Mouse (Mus musculus) midbrain, embryonic 14.5 days (tissue): ENCODE results near the gene Fst. TPM values are rescaled to one million over a fixed set of nuclear protein-coding genes. Genes with fewer than 3 reads are reported as not detected.

Source experiments
- ATAC-seq: fragments of 200-750 bp; cut with Nextera tagmentation; 2 replicates; pipeline ENCODE4 v1.8.0; 2017; ENCODE audit warnings: moderate number of reproducible peaks, moderate library complexity; ENCODE audit not compliant: low FRiP score, low TSS enrichment
- DNase-seq: peaks from one replicate; pipeline ENCODE4 v3.0.0-alpha.2; 2015
- H3K27ac ChIP-seq: fragments of 300-500 bp; sonication (generic); replicated peaks from 2 replicates; pipeline ENCODE4 v1.5.1; 2014; ENCODE audit warnings: mild to moderate bottlenecking, low read depth, low read length, moderate library complexity
- H3K27me3 ChIP-seq: fragments of 300-500 bp; sonication (generic); 2 replicates; pipeline ENCODE4 v1.6.1; 2014; ENCODE audit warnings: low read length, control low read depth, mixed read lengths; ENCODE audit not compliant: control insufficient read depth, insufficient read depth
- H3K36me3 ChIP-seq: fragments of 300-500 bp; sonication (generic); 2 replicates; pipeline ENCODE4 v1.6.1; 2014; ENCODE audit warnings: low read length, control low read depth; ENCODE audit not compliant: control insufficient read depth, insufficient read depth
- H3K4me1 ChIP-seq: fragments of 300-500 bp; sonication (generic); 2 replicates; pipeline ENCODE4 v1.6.1; 2014; ENCODE audit warnings: mild to moderate bottlenecking, antibody characterized with exemption, low read length, control low read depth; ENCODE audit not compliant: control insufficient read depth, insufficient read depth
- H3K4me2 ChIP-seq: fragments of 300-500 bp; sonication (generic); 2 replicates; pipeline ENCODE4 v1.6.1; 2014; ENCODE audit warnings: mild to moderate bottlenecking, low read length, moderate library complexity
- H3K4me3 ChIP-seq: fragments of 300-500 bp; sonication (generic); replicated peaks from 2 replicates; pipeline ENCODE4 v1.5.1; 2014; ENCODE audit warnings: low read depth, low read length
- H3K9ac ChIP-seq: fragments of 300-500 bp; sonication (generic); replicated peaks from 2 replicates; pipeline ENCODE4 v1.6.1; 2014; ENCODE audit warnings: mild to moderate bottlenecking, low read length, moderate library complexity
- H3K9me3 ChIP-seq: fragments of 300-500 bp; sonication (generic); 2 replicates; pipeline ENCODE4 v1.6.1; 2016; ENCODE audit warnings: low read length, control low read depth, mixed read lengths; ENCODE audit not compliant: control insufficient read depth
- WGBS: fragments of 180-500 bp; shearing (Covaris S2); extraction: QIAGEN DNeasy Blood & Tissue Kit; methylation state at CpG from one replicate; pipeline ENCODE4 v1.1.7; 2014; 5-methylcytosine and 5-hydroxymethylcytosine counted together
- polyA plus RNA-seq: library from polyadenylated mRNA; unstranded; fragments of >200 nt; fragmentation: Nextera tagmentation; extraction: Ambion mirVana; gene quantifications from 2 replicates; pipeline ENCODE4 v1.2.1, GENCODE M21; 2014

Fst gene
- polyA plus RNA-seq, 1 experiment from 2014 or later, result 7.7 TPM

DNA sequence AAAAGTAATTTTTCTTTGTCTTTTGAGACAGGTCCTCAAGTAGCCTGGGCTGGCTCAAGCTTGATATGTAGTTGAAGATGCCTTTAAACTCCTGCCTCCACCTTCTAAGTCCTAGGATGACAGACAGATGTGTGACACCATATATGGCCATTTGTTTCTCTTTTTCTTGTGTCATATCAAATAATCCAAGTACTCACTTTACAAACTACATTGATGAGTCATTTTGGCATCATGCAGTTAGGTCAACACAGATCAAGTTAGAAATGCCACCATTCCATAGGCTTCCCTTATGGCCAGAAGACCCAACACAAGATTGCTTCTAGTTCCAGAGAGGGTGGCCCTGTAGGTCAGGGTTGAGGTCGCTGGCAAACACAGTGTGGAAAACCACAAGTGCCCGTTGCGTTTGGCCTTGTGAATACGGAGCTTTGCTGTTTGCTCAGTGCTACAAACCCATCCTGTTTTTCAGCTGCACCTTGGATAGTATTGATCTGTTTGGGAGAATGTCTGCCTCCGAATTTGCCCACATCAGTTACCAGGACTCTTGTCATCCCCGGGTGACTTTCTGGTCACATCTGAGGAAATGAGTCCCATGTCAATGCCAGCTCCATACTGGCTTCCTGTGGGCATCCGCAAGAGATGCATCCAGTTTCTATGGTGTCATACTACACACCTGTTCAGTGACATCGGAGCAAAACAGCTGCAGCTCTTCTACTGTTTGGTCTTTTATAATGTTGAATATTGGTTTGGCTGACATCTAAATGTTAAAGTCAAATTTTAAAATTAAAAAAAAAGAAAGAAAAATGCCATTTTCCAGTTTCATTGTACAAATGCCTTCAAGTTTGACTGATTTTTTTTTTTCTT, 4.0 kb upstream of the Fst start:
- peaks cover 5% of the 10 kb centered on the region; the same call in 1 of the 2 replicates for H3K4me1 ChIP-seq
- H3K27ac ChIP-seq, result no peak overlapping the region
- H3K36me3 ChIP-seq, result no peaks in the 10 kb centered on the region
- no peak overlapping the region for H3K4me2 ChIP-seq
- no peak overlapping the region for H3K4me3 ChIP-seq
- H3K27me3 ChIP-seq, result peaks cover 7% of the 10 kb centered on the region; the same call in 1 of the 2 replicates
- DNase-seq (no peak), ATAC-seq (no peak)
- no peaks in the 10 kb centered on the region for H3K9me3 ChIP-seq
- no peak overlapping the region for H3K9ac ChIP-seq
- WGBS, result 85% methylated on average over 8 of the region's 8 CpGs

DNA sequence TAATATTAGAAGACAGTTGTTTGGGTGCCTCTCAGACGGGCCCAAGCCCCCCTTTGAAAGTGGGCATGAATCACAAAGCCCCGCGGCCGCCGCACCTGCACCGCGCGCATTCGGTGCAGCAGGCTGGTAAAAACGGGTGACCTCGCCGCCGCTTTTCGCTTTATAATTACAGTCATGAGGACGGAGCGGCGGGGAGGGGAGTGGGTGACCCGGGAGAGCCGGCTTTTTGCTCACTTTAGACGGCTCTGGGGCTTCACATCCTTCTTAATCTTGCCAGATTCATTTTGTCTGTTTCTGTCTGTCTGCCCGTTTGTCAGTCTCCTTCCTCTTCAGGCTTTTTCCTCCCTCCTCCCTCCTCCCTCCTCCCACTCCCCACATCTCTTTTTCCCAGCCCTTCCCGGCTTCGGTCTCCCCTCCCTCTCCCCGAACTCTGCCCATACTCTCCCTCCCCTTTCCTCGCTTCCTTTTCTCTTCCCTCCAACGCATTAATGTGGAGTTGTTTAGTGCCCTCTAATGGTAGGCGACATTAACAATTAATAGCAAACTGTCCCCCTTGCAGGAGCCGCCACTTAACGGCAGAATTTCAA, 1.6 kb upstream of the Fst start:
- H3K9ac ChIP-seq, result no peak overlapping the region
- no peaks in the 10 kb centered on the region for H3K9me3 ChIP-seq
- H3K4me2 ChIP-seq, result peak overlapping the region; percentile 94
- H3K27ac ChIP-seq, result peak overlapping the region; percentile 57; the same call in 1 of the 2 replicates
- H3K27me3 ChIP-seq, result peaks cover 14% of the 10 kb centered on the region
- ATAC-seq (peak; percentile 60), DNase-seq (peak; percentile 90)
- peaks cover 20% of the 10 kb centered on the region for H3K4me1 ChIP-seq
- H3K4me3 ChIP-seq, result peak overlapping the region; percentile 54
- no peaks in the 10 kb centered on the region for H3K36me3 ChIP-seq
- WGBS, result under 1% methylated on average over 29 of the region's 29 CpGs

DNA sequence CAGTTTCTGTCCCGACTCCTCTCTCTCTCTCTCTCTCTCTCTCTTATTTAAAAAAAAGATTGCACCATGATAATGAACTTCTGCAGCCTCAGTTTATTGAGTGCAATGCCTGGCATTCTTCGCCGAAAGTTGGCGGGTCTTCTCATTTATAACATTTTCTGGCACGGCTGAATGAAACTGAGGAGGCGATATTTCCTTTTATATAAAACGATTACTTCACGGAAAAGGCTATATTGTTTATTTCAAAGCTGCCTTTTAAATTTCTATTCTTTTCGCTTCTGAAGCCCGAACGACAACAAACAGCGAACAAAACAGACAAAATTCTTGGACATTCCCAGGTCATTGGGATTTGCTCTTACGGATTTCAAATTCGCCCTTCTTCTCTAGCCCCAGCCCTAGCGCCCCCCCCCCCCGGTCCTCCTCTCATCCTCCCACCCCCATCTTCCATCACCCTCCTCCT, 980 bp upstream of the Fst start:
- no peak for DNase-seq
- ATAC-seq, result no peak
- Histone ChIP-seq H3K27me3 (peaks cover 14% of the 10 kb centered on the region), H3K9me3 (no peaks in the 10 kb centered on the region), H3K4me3 (peak overlapping the region; percentile 54), H3K4me1 (peaks cover 22% of the 10 kb centered on the region), H3K9ac (no peak overlapping the region), H3K4me2 (peak overlapping the region; percentile 94), H3K27ac (peak overlapping the region; percentile 57; the same call in 1 of the 2 replicates), H3K36me3 (no peaks in the 10 kb centered on the region)
- under 1% methylated on average over 16 of the region's 16 CpGs for WGBS

DNA sequence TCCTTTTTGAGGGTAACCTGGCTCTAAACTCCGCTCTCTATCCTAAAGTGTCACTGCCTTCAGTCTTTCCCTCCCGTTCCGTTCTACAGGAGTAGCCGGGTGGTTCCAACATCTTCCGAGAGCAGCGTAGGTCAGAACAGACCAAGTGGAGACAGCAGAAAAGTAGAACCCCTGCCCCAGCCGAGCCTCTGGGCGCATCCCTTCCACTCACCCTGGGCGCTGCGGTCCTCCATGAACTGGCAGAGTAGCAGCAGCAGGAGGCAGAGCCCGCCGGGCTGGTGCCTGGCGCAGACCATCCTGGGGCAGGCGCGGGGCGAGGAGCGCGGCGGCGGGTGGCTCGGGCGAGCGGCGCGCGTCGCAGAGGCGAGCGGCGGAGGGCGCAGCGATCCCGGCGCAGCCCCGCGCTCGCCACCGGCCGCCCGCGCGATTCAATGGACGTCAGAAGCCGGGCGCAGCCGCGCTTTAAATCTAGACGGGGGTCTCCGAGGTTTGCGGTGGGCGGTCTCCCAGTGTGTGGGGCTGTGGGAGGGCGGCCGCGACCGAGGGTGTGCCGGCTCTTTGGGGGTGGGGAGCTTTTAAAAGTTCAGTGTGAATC, 363 bp downstream of the Fst start:
- peak overlapping the region; percentile 54; the same call in 1 of the 2 replicates for H3K9ac ChIP-seq
- WGBS, result under 1% methylated on average over 56 of the region's 56 CpGs
- peak; percentile 71 for ATAC-seq
- H3K36me3 ChIP-seq, result no peaks in the 10 kb centered on the region
- peak; percentile 85 for DNase-seq
- H3K27me3 ChIP-seq, result peaks cover 14% of the 10 kb centered on the region
- peaks cover 22% of the 10 kb centered on the region for H3K4me1 ChIP-seq
- peak overlapping the region; percentile 94 for H3K4me2 ChIP-seq
- peak overlapping the region; percentile 78 for H3K27ac ChIP-seq
- peak overlapping the region; percentile 54 for H3K4me3 ChIP-seq
- H3K9me3 ChIP-seq, result no peaks in the 10 kb centered on the region

DNA sequence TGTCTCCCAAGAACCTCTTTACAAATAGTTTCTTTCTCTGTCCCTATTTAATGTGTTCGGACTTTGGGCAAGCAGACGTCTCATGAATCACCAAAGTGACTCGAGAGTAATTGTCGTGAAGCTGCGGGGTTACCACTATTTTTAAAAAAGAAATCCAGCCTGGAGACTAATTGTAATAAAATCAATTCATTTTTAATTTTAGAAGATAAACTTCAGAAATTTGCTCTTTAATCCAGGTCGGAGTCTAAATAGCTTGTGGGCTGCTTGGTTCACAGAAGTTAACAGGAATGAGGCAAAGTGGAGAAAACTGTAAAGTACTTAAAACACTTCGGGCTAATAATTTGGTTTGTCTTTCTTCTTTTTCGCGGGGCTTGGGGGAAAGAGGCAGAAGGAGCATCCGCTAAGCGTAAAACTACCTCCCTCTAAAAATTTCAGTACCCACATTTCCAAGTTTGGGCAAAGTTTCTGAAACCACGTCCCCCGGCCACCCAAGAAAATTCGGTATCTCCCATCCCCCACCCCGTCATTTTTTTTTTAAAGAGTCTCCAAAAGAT, 1.1 kb downstream of the Fst start:
- peaks cover 22% of the 10 kb centered on the region for H3K4me1 ChIP-seq
- DNase-seq, result no peak
- peak overlapping the region; percentile 94 for H3K4me2 ChIP-seq
- no peak for ATAC-seq
- H3K9me3 ChIP-seq, result no peaks in the 10 kb centered on the region
- 1% methylated on average over 15 of the region's 15 CpGs for WGBS
- peaks cover 14% of the 10 kb centered on the region for H3K27me3 ChIP-seq
- no peak overlapping the region for H3K27ac ChIP-seq
- no peaks in the 10 kb centered on the region for H3K36me3 ChIP-seq
- H3K9ac ChIP-seq, result peak overlapping the region; percentile 54; the same call in 1 of the 2 replicates
- peak overlapping the region; percentile 54 for H3K4me3 ChIP-seq

DNA sequence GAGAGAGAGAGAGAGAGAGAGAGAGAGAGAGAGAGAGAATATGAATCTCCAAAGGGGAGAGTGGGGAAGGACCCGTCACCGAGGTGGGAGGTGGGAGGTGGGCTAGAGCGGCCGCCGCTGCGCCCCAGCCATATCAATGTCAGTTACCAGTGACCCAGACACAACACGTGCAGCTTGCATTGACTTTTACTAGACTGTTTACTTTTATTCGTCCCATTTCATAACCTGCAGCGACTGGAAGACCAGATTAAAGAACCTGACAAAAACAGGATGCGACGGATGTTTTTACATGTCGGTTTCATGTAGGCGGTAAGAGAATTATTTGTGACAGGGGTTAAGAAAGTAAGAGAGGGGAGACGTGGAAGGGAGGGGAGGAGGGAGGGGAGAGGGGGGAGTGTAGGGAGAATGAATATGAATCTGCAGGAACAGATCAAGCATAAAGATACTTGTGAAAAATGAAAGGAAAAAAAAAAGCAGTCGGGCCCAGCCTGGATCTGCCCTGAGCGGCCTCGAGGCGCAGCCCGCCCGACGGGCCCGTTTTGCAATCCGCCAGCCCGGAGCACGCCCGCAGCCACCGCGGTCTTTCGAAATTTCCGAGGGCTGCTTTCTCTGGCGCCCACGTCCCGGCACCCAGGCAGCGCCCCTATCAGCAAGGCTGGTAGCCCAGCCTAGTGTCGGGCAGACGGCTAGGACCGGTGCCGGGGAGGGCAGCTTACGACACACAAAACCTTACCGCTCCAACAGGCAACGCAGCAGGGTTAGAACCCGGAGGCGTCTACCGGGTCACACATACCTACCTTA, 1.8 kb downstream of the Fst start:
- H3K4me1 ChIP-seq, result peaks cover 22% of the 10 kb centered on the region
- H3K27ac ChIP-seq, result no peak overlapping the region
- peak overlapping the region; percentile 54 for H3K4me3 ChIP-seq
- under 1% methylated on average over 44 of the region's 44 CpGs for WGBS
- H3K9me3 ChIP-seq, result no peaks in the 10 kb centered on the region
- DNase-seq, result peak; percentile 51
- ATAC-seq, result no peak
- peaks cover 14% of the 10 kb centered on the region for H3K27me3 ChIP-seq
- H3K36me3 ChIP-seq, result no peaks in the 10 kb centered on the region
- peak overlapping the region; percentile 37; the same call in 1 of the 2 replicates for H3K9ac ChIP-seq
- peak overlapping the region; percentile 94 for H3K4me2 ChIP-seq

DNA sequence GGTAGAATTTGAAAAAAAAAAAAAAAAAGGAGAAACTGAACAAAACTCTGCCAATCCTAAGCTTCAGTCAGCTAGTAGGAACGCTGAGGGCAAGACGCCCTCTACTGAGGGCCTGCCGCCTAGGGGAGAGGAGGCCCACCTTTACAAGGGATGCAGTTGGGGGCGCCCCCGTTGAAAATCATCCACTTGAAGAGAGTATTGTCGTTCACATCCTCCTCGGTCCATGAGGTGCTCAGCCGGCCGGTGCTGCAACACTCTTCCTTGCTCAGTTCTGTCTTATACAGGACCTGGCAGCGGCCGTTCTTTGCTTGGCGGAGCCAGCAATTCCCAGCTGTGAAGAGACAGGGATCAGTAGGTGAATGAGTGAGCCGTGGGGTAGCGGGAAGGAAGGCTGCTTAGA, 2.5 kb downstream of the Fst start:
- peak; percentile 72 for DNase-seq

DNA sequence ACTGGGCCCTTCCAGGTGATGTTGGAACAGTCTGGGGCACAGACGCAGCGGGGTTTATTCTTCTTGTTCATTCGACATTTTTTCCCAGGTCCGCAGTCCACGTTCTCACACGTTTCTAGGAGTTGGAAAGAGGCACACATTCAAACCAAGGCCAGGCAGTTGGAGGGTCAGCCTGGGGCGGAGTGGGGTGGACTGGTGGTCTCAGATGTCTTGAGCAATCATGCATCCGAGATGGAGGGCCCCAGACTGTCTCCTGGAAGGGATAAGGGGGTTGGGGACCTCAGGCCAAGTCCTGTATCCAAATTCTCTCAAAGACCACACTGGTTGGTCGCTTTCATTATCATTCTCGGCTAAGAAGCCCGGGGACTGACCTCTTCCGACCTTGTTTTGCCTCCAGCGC, 3.0 kb downstream of the Fst start:
- WGBS, result 17% methylated on average over 13 of the region's 13 CpGs

More for the DNA sequence above, 2.5 kb downstream of the Fst start:
- Histone ChIP-seq H3K4me3 (peak overlapping the region; percentile 54), H3K36me3 (no peaks in the 10 kb centered on the region), H3K9ac (0 out of 2 replicates have a peak overlapping the region, but pooled peaks have one; percentile 29), H3K27ac (peak overlapping the region; percentile 42; the same call in 1 of the 2 replicates), H3K4me1 (peaks cover 22% of the 10 kb centered on the region), H3K4me2 (peak overlapping the region; percentile 94), H3K9me3 (no peaks in the 10 kb centered on the region), H3K27me3 (peaks cover 14% of the 10 kb centered on the region)
- ATAC-seq, result no peak
- WGBS, result under 1% methylated on average over 14 of the region's 14 CpGs

More for the DNA sequence above, 3.0 kb downstream of the Fst start:
- 0 out of 2 replicates have a peak overlapping the region, but pooled peaks have one; percentile 29 for H3K9ac ChIP-seq
- H3K9me3 ChIP-seq, result no peaks in the 10 kb centered on the region
- H3K4me2 ChIP-seq, result peak overlapping the region; percentile 94
- ATAC-seq (no peak), DNase-seq (peak; percentile 2)
- peak overlapping the region; percentile 54 for H3K4me3 ChIP-seq
- no peak overlapping the region for H3K27ac ChIP-seq
- H3K36me3 ChIP-seq, result no peaks in the 10 kb centered on the region
- H3K4me1 ChIP-seq, result peaks cover 22% of the 10 kb centered on the region
- peaks cover 14% of the 10 kb centered on the region for H3K27me3 ChIP-seq
